Mouse (Mus musculus) E14TG2a.4 (cell line): ENCODE results near the gene Cdh6.

Source experiments
- H3K27me3 ChIP-seq: 2 replicates; pipeline ENCODE4 v1.6.1; 2014; ENCODE audit warnings: low read length, control low read depth; ENCODE audit not compliant: insufficient read depth
- H3K36me3 ChIP-seq: 2 replicates; pipeline ENCODE4 v1.6.1; 2014; ENCODE audit warnings: low read length, control low read depth; ENCODE audit not compliant: insufficient read depth
- H3K4me1 ChIP-seq: replicated peaks from 2 replicates; pipeline ENCODE4 v1.6.1; 2014; ENCODE audit warnings: low read depth, low read length, control low read depth
- H3K4me3 ChIP-seq: replicated peaks from 2 replicates; pipeline ENCODE4 v1.5.1; 2014; ENCODE audit warnings: mild to moderate bottlenecking, low read length
- H3K9me3 ChIP-seq: 2 replicates; pipeline ENCODE4 v1.6.1; 2014; ENCODE audit warnings: low read length, control low read depth
- CTCF ChIP-seq: conservative IDR thresholded peaks from 2 replicates; pipeline ENCODE4 v1.5.1; 2014; ENCODE audit warnings: low read length
- NANOG ChIP-seq: IDR thresholded peaks from 2 replicates; pipeline ENCODE4 v1.6.1; 2014; ENCODE audit warnings: borderline replicate concordance, low read length, mixed read lengths
- POU5F1 ChIP-seq: IDR thresholded peaks from 2 replicates; pipeline ENCODE4 v1.6.1; 2014; ENCODE audit warnings: low read length, borderline replicate concordance

Gene Cdh6

DNA sequence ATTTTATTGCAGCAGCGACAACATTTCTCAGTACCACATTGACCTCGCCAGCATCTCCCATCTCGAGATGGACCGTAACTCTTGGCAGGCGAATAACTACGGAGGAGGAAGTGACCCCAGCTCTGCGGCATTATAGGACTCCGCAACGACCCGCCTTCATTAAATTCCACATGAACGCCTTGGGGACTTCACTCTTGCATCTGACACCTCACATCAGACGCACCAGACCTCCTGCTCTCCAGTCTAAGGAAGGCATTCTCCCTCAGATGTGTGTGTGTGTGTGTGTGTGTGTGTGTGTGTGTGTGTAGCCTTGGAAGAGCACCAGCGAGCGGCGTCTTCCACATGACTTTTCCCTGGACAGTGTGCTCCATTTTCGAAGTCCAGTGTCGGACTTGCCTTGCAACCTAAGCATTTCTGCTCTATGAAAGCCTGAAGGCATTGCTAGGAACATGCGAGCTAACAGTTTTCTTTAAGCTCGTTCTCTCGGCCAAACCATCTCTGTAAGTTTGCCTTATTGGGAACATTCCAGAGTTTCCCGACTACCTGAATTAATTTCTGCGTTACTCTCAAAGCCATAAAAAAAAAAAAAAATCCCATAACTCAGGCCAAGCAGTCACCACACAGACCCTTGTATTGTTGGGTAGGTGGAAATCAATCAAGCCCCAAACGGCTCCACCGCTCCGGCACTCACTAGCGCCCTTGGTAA, 957 bp downstream of the Cdh6 start:
- no peaks in the 10 kb centered on the region for H3K9me3 ChIP-seq
- H3K4me1 ChIP-seq: peaks cover 21% of the 10 kb centered on the region
- peak overlapping the region; percentile 84 for H3K4me3 ChIP-seq
- peaks cover 76% of the 10 kb centered on the region for H3K27me3 ChIP-seq
- TF ChIP-seq NANOG (no peak), CTCF (no peak), POU5F1 (no peak)
- no peaks in the 10 kb centered on the region for H3K36me3 ChIP-seq

GRCm38 (mm10) chr15:13171486-13172364, 1.8 kb downstream of the Cdh6 start:
- Histone ChIP-seq H3K27me3 (peaks cover 69% of the 10 kb centered on the region), H3K9me3 (no peaks in the 10 kb centered on the region), H3K4me3 (peak overlapping the region; percentile 84; the same call in 1 of the 2 replicates), H3K4me1 (peaks cover 21% of the 10 kb centered on the region), H3K36me3 (no peaks in the 10 kb centered on the region)
- no peak for TF ChIP-seq NANOG
- no peak for TF ChIP-seq CTCF

GRCm38 (mm10) chr15:13165094-13165885, 8.2 kb downstream of the Cdh6 start:
- peaks cover 13% of the 10 kb centered on the region for H3K27me3 ChIP-seq
- H3K4me1 ChIP-seq: 0 out of 2 replicates have a peak, but pooled peaks cover 3% of the 10 kb centered on the region
- TF ChIP-seq CTCF: no peak
- TF ChIP-seq POU5F1: no peak
- TF ChIP-seq NANOG: no peak
- H3K9me3 ChIP-seq: no peaks in the 10 kb centered on the region
- no peaks in the 10 kb centered on the region for H3K36me3 ChIP-seq
- no peak overlapping the region for H3K4me3 ChIP-seq

- TF ChIP-seq CTCF: no peak
- H3K9me3 ChIP-seq: no peaks in the 10 kb centered on the region
Measured at GRCm38 (mm10) chr15:13155820-13156219, 17.7 kb downstream of the Cdh6 start.

GRCm38 (mm10) chr15:13155418-13155817, 18.1 kb downstream of the Cdh6 start:
- Histone ChIP-seq H3K36me3 (no peaks in the 10 kb centered on the region), H3K4me1 (no peaks in the 10 kb centered on the region), H3K27me3 (peaks cover 2% of the 10 kb centered on the region; the same call in 1 of the 2 replicates), H3K4me3 (no peak overlapping the region), H3K9me3 (no peaks in the 10 kb centered on the region)
- TF ChIP-seq POU5F1: no peak
- TF ChIP-seq NANOG: no peak
- TF ChIP-seq CTCF: no peak

More at GRCm38 (mm10) chr15:13155820-13156219, 17.7 kb downstream of the Cdh6 start:
- H3K4me1 ChIP-seq: no peaks in the 10 kb centered on the region
- peaks cover 2% of the 10 kb centered on the region; the same call in 1 of the 2 replicates for H3K27me3 ChIP-seq
- no peaks in the 10 kb centered on the region for H3K36me3 ChIP-seq
- H3K4me3 ChIP-seq: no peak overlapping the region

DNA sequence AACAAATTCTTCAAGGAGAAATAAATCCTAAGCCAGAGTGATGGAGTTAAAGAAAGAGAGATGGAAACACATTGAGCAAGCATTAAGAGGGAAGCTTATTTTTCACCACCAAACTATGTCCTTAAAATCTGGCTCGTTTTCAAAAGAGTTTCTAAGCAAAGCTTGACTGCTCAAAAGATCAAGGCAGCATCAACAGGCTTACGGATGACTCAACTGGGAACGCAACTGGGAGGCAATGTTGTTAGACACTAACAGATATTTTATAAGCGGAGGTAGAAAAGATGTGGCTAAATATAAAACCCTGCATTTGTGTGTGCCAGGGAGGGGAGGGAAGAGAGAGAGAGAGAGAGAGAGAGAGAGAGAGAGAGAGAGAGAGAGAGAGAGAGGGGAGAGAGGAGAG, 31.5 kb downstream of the Cdh6 start:
- no peaks in the 10 kb centered on the region for H3K27me3 ChIP-seq
- no peaks in the 10 kb centered on the region for H3K4me1 ChIP-seq
- no peaks in the 10 kb centered on the region for H3K36me3 ChIP-seq
- TF ChIP-seq NANOG (no peak), CTCF (no peak), POU5F1 (no peak)
- no peaks in the 10 kb centered on the region for H3K9me3 ChIP-seq
- no peak overlapping the region for H3K4me3 ChIP-seq

DNA sequence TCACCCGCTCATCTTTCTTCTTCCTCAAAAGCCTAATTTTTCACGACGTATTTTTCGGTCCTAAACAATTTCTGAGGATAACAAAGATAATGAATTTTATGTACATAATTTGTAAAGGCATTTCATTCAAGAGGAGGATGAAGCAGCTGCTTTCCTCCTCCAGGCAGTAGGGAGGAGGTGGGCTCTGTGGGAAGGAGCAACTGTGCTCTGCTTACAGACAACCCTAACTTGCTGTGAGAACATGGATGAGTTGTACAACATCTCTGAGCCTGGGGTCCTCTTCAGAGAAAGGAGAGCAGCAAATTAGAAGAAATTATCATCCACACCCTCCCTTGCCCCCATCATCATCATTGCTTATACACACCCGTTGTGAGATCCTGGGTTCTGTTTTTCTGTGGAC, 33.8 kb downstream of the Cdh6 start:
- no peak overlapping the region for H3K4me3 ChIP-seq
- TF ChIP-seq NANOG (no peak), POU5F1 (no peak), CTCF (no peak)
- 0 out of 2 replicates have a peak, but pooled peaks cover 2% of the 10 kb centered on the region for H3K27me3 ChIP-seq
- H3K9me3 ChIP-seq: no peaks in the 10 kb centered on the region
- H3K4me1 ChIP-seq: no peaks in the 10 kb centered on the region
- no peaks in the 10 kb centered on the region for H3K36me3 ChIP-seq

DNA sequence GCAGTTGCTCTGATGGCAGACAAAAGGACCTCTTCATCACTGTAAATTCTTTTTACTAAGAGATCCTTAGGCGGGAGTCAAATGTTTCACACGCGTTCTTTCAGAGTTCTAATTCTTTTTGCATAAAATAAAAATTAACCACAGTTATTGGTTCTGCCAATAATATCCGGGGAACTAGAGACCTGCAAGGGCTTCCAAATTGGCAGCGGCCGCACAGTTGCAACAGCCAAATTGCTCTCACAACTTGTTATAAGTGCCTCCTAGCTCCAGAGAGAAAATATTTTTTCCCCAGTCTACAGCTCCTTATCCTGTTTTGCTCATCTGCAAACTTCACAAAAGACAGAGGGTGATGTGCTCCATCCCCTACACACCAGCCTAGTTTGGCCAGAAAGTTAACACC, 36.3 kb downstream of the Cdh6 start:
- no peak for TF ChIP-seq POU5F1
- TF ChIP-seq NANOG: no peak
- TF ChIP-seq CTCF: no peak

DNA sequence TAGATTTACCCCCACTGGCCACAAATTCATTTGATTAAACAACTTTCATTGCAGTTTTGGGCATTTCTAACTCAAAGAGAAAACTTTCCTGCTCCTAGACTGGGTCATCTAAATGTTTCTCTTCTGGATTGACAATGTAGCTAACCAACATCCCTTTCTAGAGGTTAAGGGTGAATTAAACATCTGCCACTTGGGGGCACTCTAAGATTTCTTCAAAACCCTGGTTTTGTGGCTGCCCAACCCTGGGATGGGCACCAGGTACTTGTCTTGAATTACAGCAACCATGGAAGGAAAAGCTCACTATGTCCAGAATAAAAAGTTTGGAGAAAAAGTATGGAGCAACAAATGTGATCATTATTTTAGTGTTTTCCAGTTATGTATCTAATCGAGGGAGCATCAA, 39.4 kb downstream of the Cdh6 start:
- Histone ChIP-seq H3K4me3 (no peak overlapping the region), H3K4me1 (no peaks in the 10 kb centered on the region), H3K9me3 (no peaks in the 10 kb centered on the region), H3K36me3 (no peaks in the 10 kb centered on the region), H3K27me3 (0 out of 2 replicates have a peak, but pooled peaks cover 2% of the 10 kb centered on the region)
- TF ChIP-seq NANOG (no peak), CTCF (peak; percentile 39)

More for the DNA sequence above, 36.3 kb downstream of the Cdh6 start:
- no peaks in the 10 kb centered on the region for H3K4me1 ChIP-seq
- H3K27me3 ChIP-seq: 0 out of 2 replicates have a peak, but pooled peaks cover 2% of the 10 kb centered on the region
- H3K4me3 ChIP-seq: no peak overlapping the region
- H3K9me3 ChIP-seq: no peaks in the 10 kb centered on the region
- no peaks in the 10 kb centered on the region for H3K36me3 ChIP-seq
